Mouse (Mus musculus): ENCODE results near the gene Sh3pxd2b.

Sh3pxd2b gene

GRCm38 (mm10) chr11:32340476-32341473 lies 6.8 kb upstream of the Sh3pxd2b start:
- no peak for DNase-seq (ENCODE audit: low spot score)

- no peak for DNase-seq (ENCODE audit: low spot score)
These were observed 4.8 kb upstream of the Sh3pxd2b start for GRCm38 (mm10) chr11:32342770-32343191.

GRCm38 (mm10) chr11:32343350-32343749 lies 4.3 kb upstream of the Sh3pxd2b start:
- no peak for DNase-seq (ENCODE audit: low spot score)

- DNase-seq (ENCODE audit: low spot score): no peak
These were observed 1.9 kb upstream of the Sh3pxd2b start for GRCm38 (mm10) chr11:32345504-32346297.

GRCm38 (mm10) chr11:32347264-32347606 lies 385 bp upstream of the Sh3pxd2b start:
- no peak for DNase-seq (ENCODE audit: low spot score)

GRCm38 (mm10) chr11:32348433-32349283 lies 1.0 kb downstream of the Sh3pxd2b start:
- DNase-seq (ENCODE audit: low spot score): no peak

- no peak for DNase-seq (ENCODE audit: low spot score)
These were observed 1.8 kb downstream of the Sh3pxd2b start for GRCm38 (mm10) chr11:32349284-32349953.

- DNase-seq (ENCODE audit: low spot score): no peak
These were observed 5.3 kb downstream of the Sh3pxd2b start for GRCm38 (mm10) chr11:32352946-32353345.

GRCm38 (mm10) chr11:32355377-32355776 lies 7.8 kb downstream of the Sh3pxd2b start:
- DNase-seq (ENCODE audit: low spot score): no peak

GRCm38 (mm10) chr11:32357686-32358085 lies 10.1 kb downstream of the Sh3pxd2b start:
- DNase-seq (ENCODE audit: low spot score): no peak

GRCm38 (mm10) chr11:32358399-32358798 lies 10.8 kb downstream of the Sh3pxd2b start:
- DNase-seq (ENCODE audit: low spot score): no peak

- no peak for DNase-seq (ENCODE audit: low spot score)
These were observed 11.9 kb downstream of the Sh3pxd2b start for GRCm38 (mm10) chr11:32359566-32359965.

GRCm38 (mm10) chr11:32361774-32362173 lies 14.2 kb downstream of the Sh3pxd2b start:
- no peak for DNase-seq (ENCODE audit: low spot score)

GRCm38 (mm10) chr11:32363188-32363587 lies 15.6 kb downstream of the Sh3pxd2b start:
- DNase-seq (ENCODE audit: low spot score): no peak

GRCm38 (mm10) chr11:32363610-32364220 lies 16.1 kb downstream of the Sh3pxd2b start:
- no peak for DNase-seq (ENCODE audit: low spot score)

- DNase-seq (ENCODE audit: low spot score): no peak
These were observed 16.8 kb downstream of the Sh3pxd2b start for GRCm38 (mm10) chr11:32364375-32364774.

- no peak for DNase-seq (ENCODE audit: low spot score)
These were observed 17.9 kb downstream of the Sh3pxd2b start for GRCm38 (mm10) chr11:32365498-32365897.

GRCm38 (mm10) chr11:32367056-32367455 lies 19.4 kb downstream of the Sh3pxd2b start:
- DNase-seq (ENCODE audit: low spot score): no peak

- no peak for DNase-seq (ENCODE audit: low spot score)
These were observed 21.4 kb downstream of the Sh3pxd2b start for GRCm38 (mm10) chr11:32368986-32369385.

- DNase-seq (ENCODE audit: low spot score): no peak
These were observed 23.3 kb downstream of the Sh3pxd2b start for GRCm38 (mm10) chr11:32370881-32371280.
